Mouse (Mus musculus): ENCODE measurements around the gene Gm12830. TPM values are rescaled to one million over a fixed set of nuclear protein-coding genes. Genes with fewer than 3 reads are reported as not detected.

The Gm12830 gene
- total RNA-seq, 2 experiments from 2014 or later, result not detected

Other genes with a start within 250 kb of the Gm12830 start
- gene Foxd2, start 87.2 kb downstream of the Gm12830 start, total RNA-seq (2021), result under 1 TPM; 0.30 to 0.48 TPM
- gene Foxe3, start 104.3 kb downstream of the Gm12830 start, total RNA-seq (2021), result not detected
- 100 to 1,000 TPM; 115 to 122 TPM for gene Cmpk1, start 165.5 kb downstream of the Gm12830 start, total RNA-seq (2021)
- under 1 TPM; 0.40 to 0.57 TPM for gene Stil, start 178.4 kb downstream of the Gm12830 start, total RNA-seq (2021)
- gene Tal1, start 234.7 kb downstream of the Gm12830 start, total RNA-seq (2021), result 1 to 10 TPM; 2.3 to 2.7 TPM

Data from left cerebral cortex, postnatal 14 days (tissue).